Mouse (Mus musculus) neural tube, embryonic 10.5 days (tissue): ENCODE results near the gene Pitpnm2.

Experiments used
- DNase-seq: peaks from one replicate; pipeline ENCODE4 v3.0.0-alpha.2; 2017; ENCODE audit warnings: low spot score; ENCODE audit errors: extremely low spot score

Gene Pitpnm2

GRCm38 (mm10) chr5:124095077-124095581, 154.4 kb downstream of the Pitpnm2 start:
- no peak for DNase-seq

GRCm38 (mm10) chr5:124093852-124094604, 155.5 kb downstream of the Pitpnm2 start:
- no peak for DNase-seq

- DNase-seq = no peak
Measured at GRCm38 (mm10) chr5:124093120-124093794, 156.3 kb downstream of the Pitpnm2 start.

- no peak for DNase-seq
Measured at GRCm38 (mm10) chr5:124091951-124092406, 157.6 kb downstream of the Pitpnm2 start.

GRCm38 (mm10) chr5:124089868-124090267, 159.7 kb downstream of the Pitpnm2 start:
- DNase-seq = no peak

GRCm38 (mm10) chr5:124086876-124087275, 162.7 kb downstream of the Pitpnm2 start:
- DNase-seq = no peak

- no peak for DNase-seq
Measured at GRCm38 (mm10) chr5:124085513-124085912, 164.0 kb downstream of the Pitpnm2 start.

GRCm38 (mm10) chr5:124084588-124085173, 164.9 kb downstream of the Pitpnm2 start:
- DNase-seq = peak; percentile 87

GRCm38 (mm10) chr5:124083850-124084587, 165.5 kb downstream of the Pitpnm2 start:
- DNase-seq = no peak

- DNase-seq = no peak
Measured at GRCm38 (mm10) chr5:124082941-124083688, 166.4 kb downstream of the Pitpnm2 start.

- no peak for DNase-seq
Measured at GRCm38 (mm10) chr5:124082447-124082846, 167.1 kb downstream of the Pitpnm2 start.

GRCm38 (mm10) chr5:124079880-124080279, 169.7 kb downstream of the Pitpnm2 start:
- no peak for DNase-seq

- no peak for DNase-seq
Measured at GRCm38 (mm10) chr5:124078794-124079416, 170.7 kb downstream of the Pitpnm2 start.

- no peak for DNase-seq
Measured at GRCm38 (mm10) chr5:124077856-124078460, 171.6 kb downstream of the Pitpnm2 start.

- DNase-seq = no peak
Measured at GRCm38 (mm10) chr5:124077241-124077640, 172.3 kb downstream of the Pitpnm2 start.

GRCm38 (mm10) chr5:124076559-124076958, 173.0 kb downstream of the Pitpnm2 start:
- no peak for DNase-seq

GRCm38 (mm10) chr5:124075716-124076115, 173.8 kb downstream of the Pitpnm2 start:
- DNase-seq = no peak

- DNase-seq = no peak
Measured at GRCm38 (mm10) chr5:124074845-124075307, 174.7 kb downstream of the Pitpnm2 start.

- no peak for DNase-seq
Measured at GRCm38 (mm10) chr5:124073682-124074081, 175.9 kb downstream of the Pitpnm2 start.

- no peak for DNase-seq
Measured at GRCm38 (mm10) chr5:124069657-124070056, 179.9 kb downstream of the Pitpnm2 start.
